1 mouse cellular context compared by ENCODE assay signal in the genomic region with DNA sequence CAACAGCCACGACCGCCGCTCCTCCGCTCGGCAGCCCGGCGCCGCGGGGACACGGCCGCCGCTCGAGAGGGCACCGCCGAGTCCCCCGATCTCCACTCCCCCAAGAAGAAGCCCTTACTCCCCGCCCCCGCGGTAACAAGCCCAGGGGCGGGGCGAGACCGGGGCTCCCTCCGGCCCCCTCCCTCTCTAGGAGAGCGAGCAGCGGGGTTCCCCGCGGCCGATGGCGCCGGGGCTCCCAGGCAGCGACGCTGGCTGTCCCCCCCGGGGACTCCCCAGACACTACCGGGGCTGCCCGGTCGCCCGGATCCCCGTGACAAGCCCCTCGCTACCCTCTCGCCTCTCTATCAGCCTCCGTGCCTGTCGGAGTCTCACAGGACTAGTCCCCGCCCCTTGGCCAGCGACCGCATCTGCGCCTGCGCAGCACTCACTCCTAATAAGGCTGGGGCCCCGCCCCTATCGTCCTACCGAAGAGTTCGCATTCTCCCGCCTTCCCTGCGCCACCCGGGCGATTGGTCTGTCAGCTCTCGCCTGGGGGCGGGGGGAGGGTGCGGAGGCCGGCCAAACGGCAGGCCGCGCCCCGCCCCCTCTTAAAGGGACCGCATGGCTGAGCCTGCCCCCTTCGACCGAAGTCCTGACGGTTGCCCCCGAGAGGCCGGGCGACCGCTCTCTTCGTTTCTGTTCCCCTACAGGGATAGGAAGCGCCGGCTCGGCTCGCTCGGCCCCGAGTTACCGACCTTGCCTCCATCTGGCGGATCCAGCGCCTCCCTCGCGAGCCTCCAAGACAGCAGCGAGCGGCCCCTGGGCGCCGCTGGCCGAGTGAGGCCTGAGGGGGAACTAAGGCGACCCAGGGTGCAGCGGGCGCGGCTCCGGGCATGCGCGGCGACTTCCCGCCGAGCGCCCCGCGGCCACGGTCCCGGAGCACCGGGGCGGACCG.
TF ChIP-seq lines count a peak whose summit lies in the region.

A gene (minus strand): TSS at position 780 of the 934 bp plus-strand sequence.

TF ChIP-seq in MEL, 35 proteins besides CTCF, POLR2A, EP300 and RAD21 (continued from another document):
- no peak for TF ChIP-seq RCOR1 (IDR thresholded peaks at IDR 0.05; ENCODE audit: low read depth, low read length)
- peak; percentile 98 for TF ChIP-seq TBP (IDR thresholded peaks at IDR 0.05; ENCODE audit: low read depth, low read length)
- TF ChIP-seq USF1 (IDR thresholded peaks at IDR 0.05; ENCODE audit: low read depth, low read length) = no peak
- no peak for TF ChIP-seq JUND (IDR thresholded peaks at IDR 0.05; ENCODE audit: low read depth, low read length)
- peak; percentile 80 for TF ChIP-seq MAX (IDR thresholded peaks at IDR 0.05; ENCODE audit: low read length)
- TF ChIP-seq E2F4 (IDR thresholded peaks at IDR 0.05; ENCODE audit: borderline replicate concordance, low read depth, low read length) = peak; percentile 80; the same call in 1 of the 2 replicates
- TF ChIP-seq CHD2 (IDR thresholded peaks at IDR 0.05; ENCODE audit: low read length) = no peak
- no peak for TF ChIP-seq ZNF384 (IDR thresholded peaks at IDR 0.05; ENCODE audit: low read depth, low read length)
- peak; percentile 95 for TF ChIP-seq POLR2AphosphoS2 (IDR thresholded peaks at IDR 0.05; ENCODE audit: low read length)
- peak; percentile 80 for TF ChIP-seq HCFC1 (IDR thresholded peaks at IDR 0.05; ENCODE audit: low read depth, low read length)
- no peak; the same call in 1 of the 2 replicates for TF ChIP-seq KAT2A (conservative IDR thresholded peaks at IDR 0.05; ENCODE audit: low read depth, low read length)
- TF ChIP-seq MAFK (IDR thresholded peaks at IDR 0.05; ENCODE audit: borderline replicate concordance, low read depth, low read length) = no peak
- TF ChIP-seq GATA1 (IDR thresholded peaks at IDR 0.05; ENCODE audit: low read depth, low read length) = no peak
- TF ChIP-seq NELFE (IDR thresholded peaks at IDR 0.05; ENCODE audit: low read depth, low read length) = peak; percentile 98
- TF ChIP-seq SIN3A (IDR thresholded peaks at IDR 0.05; ENCODE audit: low read length) = peak; percentile 51
- no peak for TF ChIP-seq CHD1 (IDR thresholded peaks at IDR 0.05; ENCODE audit: low read depth, low read length)
